Mouse (Mus musculus): Measurements from ENCODE around the gene Cmss1.

The Cmss1 gene

DNA sequence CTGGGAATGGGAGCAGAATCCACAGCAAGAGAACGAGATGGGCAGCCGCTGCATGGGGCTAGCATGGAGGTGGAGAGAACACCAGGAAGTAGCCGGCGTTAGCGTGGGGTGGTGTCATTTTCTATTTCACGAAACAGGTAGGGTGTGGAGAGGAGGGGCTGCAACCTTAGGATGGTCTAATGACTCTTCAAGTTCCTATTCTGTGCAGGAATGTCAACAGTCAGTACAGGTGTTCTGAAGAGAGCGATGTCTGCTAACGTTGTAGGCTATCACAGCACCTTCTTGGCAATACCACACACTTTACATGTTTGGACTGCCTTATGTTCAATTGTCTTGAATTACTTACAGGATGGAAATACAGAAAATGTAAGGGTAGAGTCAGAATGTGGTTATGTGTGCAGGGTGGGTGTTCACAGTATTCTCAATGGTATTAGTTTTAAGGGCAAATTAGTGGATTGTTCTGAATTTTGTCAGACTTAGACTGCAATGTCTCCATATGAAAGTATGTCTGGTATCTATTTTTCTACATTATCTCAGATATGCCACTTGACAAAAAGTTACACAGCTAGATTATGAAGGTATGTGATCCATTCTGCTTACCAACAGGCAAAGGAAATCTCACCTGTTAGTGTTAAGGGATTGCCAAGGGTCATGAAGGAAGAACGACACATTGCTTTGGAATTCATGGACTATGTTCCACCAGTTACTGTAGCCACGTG lies 311.3 kb downstream of the Cmss1 start:
- DNase-seq (ENCODE audit: low spot score): no peak

DNA sequence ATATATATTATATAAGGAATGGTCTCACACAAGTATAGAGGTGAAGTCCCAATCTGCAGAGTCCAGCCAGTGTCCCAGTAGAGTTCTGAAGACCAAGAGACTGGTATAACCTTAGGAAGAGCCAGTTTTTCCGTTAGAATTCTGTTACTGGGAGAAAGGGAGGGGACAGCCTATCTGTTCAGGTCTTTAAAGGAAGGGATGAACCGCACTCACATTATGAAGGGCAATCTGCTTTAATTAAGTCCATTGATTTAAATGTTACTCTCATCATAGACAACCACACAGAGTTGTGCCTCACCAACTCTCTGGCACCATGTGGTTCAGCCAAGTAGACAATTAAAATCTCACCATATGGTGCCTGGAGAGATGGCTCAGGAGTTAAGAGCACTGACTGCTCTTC lies 313.9 kb downstream of the Cmss1 start, which contains the start of gene Tmem30c:
TSS of gene Tmem30c (minus strand) at position 101 of the 400 bp plus-strand sequence.
- no peak for DNase-seq (ENCODE audit: low spot score)

DNA sequence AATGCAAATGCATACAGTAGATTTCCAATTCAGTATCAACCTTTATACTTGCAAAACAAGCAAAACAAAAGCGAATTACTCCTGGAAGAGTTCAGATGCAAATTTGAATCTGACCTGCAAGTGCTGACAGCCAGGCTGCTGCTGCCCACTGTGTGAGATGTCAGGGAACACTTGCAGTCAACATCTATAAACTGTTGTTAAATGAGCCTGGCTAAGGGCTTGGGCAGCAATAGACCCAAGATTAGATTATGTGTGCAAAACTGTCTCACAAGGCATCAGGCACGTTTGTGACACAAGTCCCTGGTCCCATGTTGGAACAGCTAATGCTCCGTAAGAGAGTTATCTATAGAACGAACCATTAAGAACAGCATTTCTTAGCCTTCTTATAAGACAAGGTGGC lies 314.4 kb downstream of the Cmss1 start:
- no peak for DNase-seq (ENCODE audit: low spot score)

DNA sequence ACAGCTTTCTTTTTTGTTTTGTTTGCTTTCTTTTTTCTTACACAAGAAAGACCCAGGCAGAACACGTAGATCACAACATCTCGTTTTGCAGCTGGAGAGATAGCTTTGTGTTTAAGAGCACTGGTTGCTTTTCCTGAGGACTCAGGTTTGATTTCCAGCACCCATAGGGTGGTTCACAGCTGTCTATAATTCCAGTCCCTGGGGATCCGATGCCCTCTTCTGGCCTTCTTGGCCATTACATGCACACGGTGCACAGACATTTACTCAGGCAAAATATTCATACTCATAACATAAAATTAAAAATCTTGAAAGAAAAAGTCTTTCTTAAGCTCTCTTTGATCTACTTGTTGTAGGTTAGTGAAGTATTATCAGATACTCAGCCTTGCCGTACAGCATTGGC lies 315.0 kb downstream of the Cmss1 start:
- DNase-seq (ENCODE audit: low spot score): no peak

DNA sequence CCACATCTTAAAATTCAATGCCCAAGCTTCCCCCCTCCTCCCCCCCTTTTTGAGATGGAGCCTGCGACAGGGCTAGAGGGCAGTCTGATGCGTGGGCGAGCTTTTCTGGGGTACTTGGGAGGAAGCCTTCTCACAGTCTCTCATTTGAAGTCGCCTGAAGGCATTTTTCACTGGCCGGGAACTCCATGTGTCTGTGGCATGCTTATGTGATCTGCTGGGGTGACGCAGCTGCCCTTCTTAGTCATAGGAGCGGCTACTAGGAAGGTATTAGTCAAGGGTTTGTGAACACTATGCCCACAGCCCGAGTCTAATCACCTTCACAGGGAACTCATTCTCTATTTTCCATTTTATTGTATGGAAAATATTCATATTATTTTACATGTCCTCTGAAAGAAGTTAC lies 325.2 kb downstream of the Cmss1 start:
- no peak for DNase-seq (ENCODE audit: low spot score)

DNA sequence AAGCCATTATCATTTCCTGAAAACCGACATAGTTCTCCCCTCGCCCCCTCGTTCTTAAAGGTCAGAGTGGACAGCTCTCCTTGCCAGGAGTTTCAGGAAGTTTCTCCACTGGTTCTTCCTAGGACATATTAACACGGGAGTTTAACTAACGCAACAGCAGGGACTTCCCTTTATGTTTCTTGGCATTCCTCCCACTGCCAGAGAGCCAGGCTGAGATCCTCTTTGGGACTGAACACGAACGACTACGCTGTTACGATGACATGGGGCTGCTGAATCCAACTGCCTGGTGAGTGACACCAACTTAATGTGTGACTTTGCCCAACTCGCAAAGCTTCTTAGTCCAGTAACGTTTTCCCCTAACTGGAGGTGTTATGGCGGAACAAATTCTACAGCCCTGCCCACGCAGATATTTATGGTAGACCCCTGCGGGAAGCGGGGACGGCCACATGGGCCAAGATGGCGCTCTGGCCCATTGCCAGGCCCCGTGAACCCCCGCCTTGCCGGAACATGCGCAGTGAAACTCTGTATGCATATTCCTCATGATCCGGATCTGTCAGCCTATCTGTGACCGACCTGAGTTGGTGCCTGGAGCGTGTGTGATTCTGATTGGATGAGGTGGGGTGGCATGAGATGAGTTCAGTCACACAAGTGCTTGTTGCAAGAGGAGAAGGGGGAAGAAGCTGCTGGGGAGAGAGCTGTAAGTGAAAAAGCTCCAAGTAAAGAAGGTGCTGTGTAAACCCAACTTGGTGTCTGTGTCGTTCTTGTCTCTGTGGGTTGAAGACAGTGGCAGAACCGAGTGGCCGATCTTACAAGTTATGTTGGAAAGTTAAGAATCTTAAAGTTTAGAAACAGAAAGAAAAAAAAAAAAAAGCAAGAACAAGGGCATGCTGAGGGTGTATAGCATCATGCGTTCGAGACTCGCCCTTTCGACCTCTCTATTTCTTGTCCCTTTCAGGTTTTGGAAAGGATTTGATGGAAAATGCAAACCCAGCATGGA lies 326.1 kb downstream of the Cmss1 start:
- DNase-seq (ENCODE audit: low spot score): no peak

DNA sequence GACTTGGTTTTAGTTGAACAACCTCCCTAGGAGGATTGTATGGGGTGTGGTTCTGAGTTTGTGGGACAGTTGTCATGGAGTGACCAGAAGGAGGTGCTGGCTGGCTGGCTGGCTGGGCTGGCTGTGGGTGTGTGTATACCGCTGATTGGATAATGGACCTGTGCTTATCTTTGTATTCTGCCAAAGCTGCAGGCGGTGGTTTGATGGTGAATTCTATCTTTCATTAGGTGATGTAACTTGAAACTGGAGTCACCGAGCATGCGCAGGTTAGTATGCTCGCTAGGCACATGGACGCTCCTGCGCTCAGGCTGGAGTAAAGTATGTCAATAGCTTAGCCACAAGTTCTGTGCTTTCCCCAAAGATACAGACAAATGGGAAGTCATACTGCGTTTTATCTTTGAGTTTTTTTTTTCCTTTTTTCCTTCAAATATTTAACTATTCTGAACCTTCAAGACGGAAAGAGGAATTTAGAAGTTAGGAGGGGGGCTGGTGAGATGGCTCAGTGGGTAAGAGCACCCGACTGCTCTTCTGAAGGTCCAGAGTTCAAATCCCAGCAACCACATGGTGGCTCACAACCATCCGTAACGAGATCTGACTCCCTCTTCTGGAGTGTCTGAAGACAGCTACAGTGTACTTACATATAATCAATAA lies 327.6 kb downstream of the Cmss1 start:
- no peak for DNase-seq (ENCODE audit: low spot score)

DNA sequence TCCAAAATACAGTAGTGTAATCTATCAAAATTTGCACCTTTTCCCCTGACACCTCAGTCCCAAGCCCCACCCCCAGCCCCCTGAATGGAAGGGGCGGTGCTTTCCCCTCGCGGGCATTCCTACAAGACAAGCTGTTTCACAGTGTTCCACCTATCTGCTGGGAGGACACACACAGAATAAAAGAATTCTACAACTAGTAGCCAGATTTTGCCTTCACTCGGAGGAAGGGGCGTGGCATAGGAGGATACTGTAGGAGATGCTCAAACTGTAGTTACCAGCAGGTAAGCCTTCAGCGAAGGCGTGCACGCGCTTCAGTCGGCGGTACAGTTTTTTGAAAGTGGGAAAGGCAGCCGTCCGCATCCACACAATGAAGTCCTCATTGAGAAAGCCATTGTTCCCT lies 336.9 kb downstream of the Cmss1 start:
- DNase-seq (ENCODE audit: low spot score): no peak

DNA sequence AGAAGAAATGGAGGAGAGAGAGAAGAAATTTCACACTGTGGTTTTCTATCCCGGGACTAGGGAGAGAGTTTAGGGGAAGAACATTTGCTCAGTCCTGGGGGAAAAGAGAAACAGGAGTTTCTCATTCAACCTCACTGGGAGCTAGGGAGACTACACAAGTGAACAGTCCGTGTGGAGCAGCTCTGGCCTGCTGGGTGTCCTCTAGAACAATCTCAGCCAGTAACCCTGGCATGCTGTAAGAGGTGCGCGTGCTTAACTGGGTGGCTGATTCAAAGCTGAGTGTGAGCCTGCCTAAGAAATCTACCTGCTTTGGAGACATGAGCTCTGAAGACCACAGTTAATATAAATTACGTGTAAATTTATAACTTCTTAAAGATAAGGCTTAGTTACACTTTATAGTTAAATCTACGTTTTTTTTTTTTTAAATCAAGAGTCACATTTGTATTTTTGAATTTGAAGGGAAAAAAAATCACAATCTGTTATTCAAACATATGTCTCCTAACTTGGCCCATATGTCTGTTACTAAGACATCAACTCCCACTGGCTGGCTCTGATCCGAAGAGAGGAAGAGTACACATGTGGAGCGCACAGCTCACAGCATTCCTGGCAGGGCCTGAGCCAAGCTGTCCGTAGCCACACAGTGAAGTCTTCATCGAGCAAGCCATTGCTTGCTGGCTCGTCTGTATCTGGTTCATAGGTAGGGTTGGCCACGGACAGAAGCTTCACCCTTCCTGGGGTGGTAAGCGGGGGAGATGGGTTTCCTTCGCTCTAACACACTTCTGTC lies 338.4 kb downstream of the Cmss1 start:
- no peak for DNase-seq (ENCODE audit: low spot score)

DNA sequence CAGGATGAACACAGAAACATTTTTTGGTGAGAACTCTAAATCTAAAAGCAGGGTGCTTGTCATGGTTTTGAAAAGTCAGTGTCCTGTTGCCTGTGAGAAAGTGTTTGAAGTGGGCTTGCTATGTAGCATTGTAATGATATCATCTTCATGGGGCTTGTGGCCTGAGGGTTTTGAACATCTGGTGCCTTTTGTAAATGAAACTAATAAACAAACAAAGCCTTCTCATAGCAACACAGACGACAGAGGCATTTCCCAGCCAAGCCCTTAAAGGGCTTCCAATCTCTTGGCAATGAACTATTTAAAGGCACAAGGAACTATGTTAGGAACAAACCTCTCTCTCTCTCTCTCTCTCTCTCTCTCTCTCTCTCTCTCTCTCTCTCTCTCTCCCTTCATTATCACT lies 339.6 kb downstream of the Cmss1 start:
- no peak for DNase-seq (ENCODE audit: low spot score)

DNA sequence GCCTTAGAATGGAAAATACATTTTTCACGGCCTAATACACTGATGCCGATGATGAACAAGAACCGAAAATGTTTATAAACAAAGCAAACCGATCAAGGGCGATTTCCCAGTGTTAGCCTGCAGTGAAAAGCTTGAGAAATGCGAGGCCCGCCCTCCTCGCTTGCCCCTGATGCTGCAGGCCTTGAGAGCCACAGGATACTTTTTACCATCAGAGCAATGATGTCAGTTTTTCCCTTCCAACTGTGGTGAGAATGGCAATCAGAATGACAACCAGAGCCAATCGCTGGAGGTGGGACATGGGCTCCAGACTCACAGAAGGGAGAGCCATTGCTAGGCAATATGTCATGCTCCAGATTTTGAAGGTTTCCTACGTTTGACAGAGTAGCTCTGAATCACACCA lies 346.5 kb downstream of the Cmss1 start:
- no peak for DNase-seq (ENCODE audit: low spot score)

DNA sequence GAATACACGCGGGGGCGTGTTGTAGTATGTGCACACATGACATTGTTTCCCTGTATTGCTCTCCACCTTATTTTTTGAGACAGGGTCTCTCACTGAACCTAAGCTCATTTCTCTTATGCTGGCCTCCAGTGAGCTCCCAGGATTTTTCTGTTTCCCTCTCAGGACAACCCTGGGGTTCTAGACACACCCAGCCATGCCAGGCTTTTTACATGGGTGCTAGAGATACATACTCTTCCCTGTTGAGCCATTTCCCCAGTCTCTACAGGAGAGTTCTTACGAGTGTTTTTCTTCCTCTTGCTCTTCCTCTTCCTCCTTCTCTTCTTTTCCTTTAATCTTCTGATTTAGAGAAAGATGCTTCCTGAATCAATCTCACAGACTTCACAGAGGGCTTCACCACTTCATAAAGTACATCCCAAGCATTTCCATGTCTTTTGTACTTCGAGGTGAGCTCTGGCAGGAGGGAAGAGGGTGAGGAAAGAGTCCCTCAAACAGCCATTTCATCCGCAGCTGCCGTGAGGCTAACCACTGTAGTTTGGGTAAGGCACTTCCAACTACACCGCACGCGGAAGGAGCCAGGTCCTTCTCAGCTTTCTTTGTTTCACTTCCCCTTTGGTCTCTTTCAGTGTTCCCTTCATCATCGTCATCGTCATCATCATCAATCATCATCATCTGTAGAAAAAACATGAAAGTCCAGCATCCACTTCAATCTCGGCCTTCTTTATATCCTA lies 347.1 kb downstream of the Cmss1 start:
- DNase-seq (ENCODE audit: low spot score): no peak
